In genomic region chr6:29137441-29137840, GRCm38 (mm10) we compare ENCODE assay signal across 23 mouse cellular contexts. TPM values are rescaled to one million over a fixed set of nuclear protein-coding genes. Genes with fewer than 3 reads are reported as not detected.
DNase-seq lines count a peak whose midpoint lies in the region; ATAC-seq lines count a peak whose summit lies in the region.
"Had no signal": no experiment of that assay in that cellular context is flagged by ENCODE, and none has a peak within 500 bp of the region (broad histone marks: within the 10 kb centered on the region; RNA-seq: fewer than 3 reads in every experiment).

No protein-coding gene starts in this region.

- ATAC-seq in frontal cortex, adult (ENCODE audit: low TSS enrichment), result peak; percentile 70
- no peak for ATAC-seq in kidney, embryonic 14.5 days (ENCODE audit: low FRiP score, low TSS enrichment)
- ATAC-seq: CD4-positive, CD25-positive, alpha-beta regulatory T cell, adult 4 months; forebrain, postnatal 0 days; hindbrain, postnatal 0 days had no signal

- 96% methylated on average over 9 of the region's 9 CpGs for WGBS in kidney, embryonic 14.5 days

- H3K27ac ChIP-seq in kidney, embryonic 14.5 days (ENCODE audit: low read depth, low read length), result no peak overlapping the region
- H3K27ac ChIP-seq: embryonic facial prominence, embryonic 13.5 days; forebrain, embryonic 12.5 days; heart, embryonic 10.5 days; hindbrain, embryonic 13.5 days; hindbrain, postnatal 0 days; kidney, embryonic 15.5 days had no signal

- peak; percentile 19 for DNase-seq in adrenal gland, adult 2 months
- no peak for DNase-seq in adrenal gland, adult 18-20 months (ENCODE audit: low spot score in 2 of 2)
- no peak for DNase-seq in frontal cortex, postnatal 36 days (ENCODE audit: low spot score in 2 of 2)
- peak; percentile 5 for DNase-seq in kidney, adult 9 months
- DNase-seq in cerebellum, adult 11-12 months, result no peak
- DNase-seq: B cell, adult 2 months; cerebellum, adult 18-20 months; cerebellum, adult 9-11 months; cerebellum, postnatal 36 days; forebrain, postnatal 0 days; gastrocnemius, postnatal 14 days; kidney, adult 11 months had no signal

- H3K4me1 ChIP-seq in kidney, embryonic 14.5 days (ENCODE audit: control insufficient read depth, insufficient read depth, low read length), result no peaks in the 10 kb centered on the region
- H3K4me1 ChIP-seq: embryonic facial prominence, embryonic 13.5 days; forebrain, embryonic 12.5 days; heart, embryonic 10.5 days; hindbrain, embryonic 13.5 days; kidney, embryonic 15.5 days had no signal

- no peaks in the 10 kb centered on the region for H3K9me3 ChIP-seq in kidney, embryonic 14.5 days (ENCODE audit: control insufficient read depth, low read length)
- H3K9me3 ChIP-seq: embryonic facial prominence, embryonic 13.5 days; forebrain, embryonic 12.5 days; G1E; heart, embryonic 10.5 days; hindbrain, embryonic 13.5 days; kidney, embryonic 15.5 days had no signal

- H3K36me3 ChIP-seq in kidney, embryonic 14.5 days (ENCODE audit: control insufficient read depth, insufficient read depth, low read length), result peaks cover 68% of the 10 kb centered on the region

- H3K4me2 ChIP-seq in kidney, embryonic 14.5 days (replicated peaks; ENCODE audit: low read depth, low read length), result no peak overlapping the region
- H3K4me2 ChIP-seq: embryonic facial prominence, embryonic 13.5 days; forebrain, embryonic 12.5 days; hindbrain, embryonic 13.5 days; kidney, embryonic 15.5 days had no signal

- no peak overlapping the region for H3K9ac ChIP-seq in kidney, embryonic 14.5 days (ENCODE audit: low read depth, low read length)
- H3K9ac ChIP-seq: embryonic facial prominence, embryonic 13.5 days; forebrain, embryonic 12.5 days; forebrain, postnatal 0 days; hindbrain, embryonic 13.5 days; kidney, embryonic 15.5 days had no signal

- H3K27me3 ChIP-seq in kidney, embryonic 14.5 days (ENCODE audit: control insufficient read depth, insufficient read depth, low read length), result no peaks in the 10 kb centered on the region
- H3K27me3 ChIP-seq: embryonic facial prominence, embryonic 13.5 days; forebrain, embryonic 12.5 days; hindbrain, embryonic 13.5 days; kidney, embryonic 15.5 days had no signal

- H3K4me3 ChIP-seq in kidney, embryonic 14.5 days (ENCODE audit: low read length), result no peak overlapping the region
- H3K4me3 ChIP-seq: embryonic facial prominence, embryonic 13.5 days; forebrain, embryonic 12.5 days; heart, embryonic 10.5 days; hindbrain, embryonic 13.5 days; kidney, embryonic 15.5 days had no signal

RNA-seq across cellular contexts. Expression of gene Rbm28, which starts 27.4 kb away (rescaled TPM):
- 10 to 100 TPM; 25.9 to 33.6 TPM for total RNA-seq in adrenal gland, adult 2 months (2021)
- 2.3 and 2.4 TPM in 2 replicates for polyA plus RNA-seq in adrenal gland, adult 2 months (2012; rRNA removed)
- total RNA-seq in adrenal gland, adult 18-20 months (2021), result 10 to 100 TPM; 32.4 to 34.3 TPM
- 65.1 and 65.8 TPM in 2 replicates for polyA plus RNA-seq in kidney, embryonic 14.5 days (2014; fragmentation: Nextera tagmentation; extraction: Ambion mirVana)

RNA-seq across cellular contexts. Expression of gene Prrt4, which starts 41.9 kb away (rescaled TPM):
- 1 to 10 TPM; 2.2 to 5.0 TPM for total RNA-seq in adrenal gland, adult 2 months (2021)
- 6.1 and 8.8 TPM in 2 replicates for polyA plus RNA-seq in adrenal gland, adult 2 months (2012; rRNA removed)
- total RNA-seq in adrenal gland, adult 18-20 months (2021), result 1 to 10 TPM; 1.3 to 3.9 TPM
- polyA plus RNA-seq in kidney, embryonic 14.5 days (2014; fragmentation: Nextera tagmentation; extraction: Ambion mirVana), result 0.96 and 1.4 TPM in 2 replicates
- total RNA-seq: hematopoietic stem cell, adult 5-6 weeks had no signal
- polyA plus RNA-seq: G1E had no signal

Comparison
In these comparisons a context has a peak if more than half of its experiments do, and no peak if none do; other contexts are left out.
1. DNase-seq: peak in adrenal gland, adult 2 months (single experiment) and kidney, adult 9 months (single experiment); none in adrenal gland, adult 18-20 months (0 of 2), frontal cortex, postnatal 36 days (0 of 2) and cerebellum, adult 11-12 months (single experiment).